Mouse (Mus musculus) cerebellum, adult 2 months (tissue): ENCODE data around the gene Clip4.

ENCODE experiments used
- CTCF ChIP-seq: fragments of 200-500 bp; IDR thresholded peaks from 2 replicates; pipeline ENCODE4 v1.5.1; 2011; ENCODE audit warnings: low read depth, mild to moderate bottlenecking, control low read depth, low read length, moderate library complexity, borderline replicate concordance; ENCODE audit not compliant: insufficient read depth
- POLR2A ChIP-seq: fragments of 200-500 bp; IDR thresholded peaks from 2 replicates; pipeline ENCODE4 v1.6.1; 2011; ENCODE audit warnings: low read length, control low read depth, borderline replicate concordance; ENCODE audit not compliant: insufficient read depth

DNA sequence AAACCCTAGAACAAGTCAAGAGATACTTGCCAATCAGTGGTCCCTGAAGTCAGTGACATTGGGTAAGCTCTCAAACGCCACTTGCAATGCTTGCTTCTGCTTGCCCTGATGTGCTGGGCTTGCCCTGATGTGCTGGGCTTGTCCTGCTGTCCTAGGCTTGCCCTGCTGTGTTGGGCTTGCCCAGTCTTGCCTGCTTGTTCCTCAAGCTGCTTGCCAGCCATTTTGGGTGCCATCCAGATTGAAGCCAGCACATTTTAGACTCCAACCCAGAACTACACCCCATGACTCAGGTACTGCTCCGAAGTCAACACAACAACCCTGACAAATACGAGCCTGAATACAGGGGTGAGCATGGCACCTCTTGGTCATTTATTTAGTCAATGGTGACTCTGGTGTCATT lies 26.1 kb upstream of the Clip4 start:
- TF ChIP-seq POLR2A (no peak), CTCF (no peak)
